Mouse (Mus musculus): ENCODE measurements around the gene Gm13178. TPM values are rescaled to one million over a fixed set of nuclear protein-coding genes. Genes with fewer than 3 reads are reported as not detected.

Gene Gm13178
- total RNA-seq (2021), result under 1 TPM in 1 of 2 experiments, not detected in 1; 0.25 TPM
- long read RNA-seq, experiment 1, result 0 reads
- long read RNA-seq, experiment 2, result 0 reads

- no peak for DNase-seq (ENCODE audit: low spot score in 2 of 2)
These were observed at the start of gene Gm13178 for GRCm38 (mm10) chr4:144721304-144721703. TSS of gene Gm13178 (minus strand) at chr4:144721404.

- DNase-seq (ENCODE audit: low spot score in 2 of 2), result peak in 1 of 2 experiments; percentile 26
These were observed 44.5 kb upstream of the Gm13178 start for GRCm38 (mm10) chr4:144765722-144766121.

DNA sequence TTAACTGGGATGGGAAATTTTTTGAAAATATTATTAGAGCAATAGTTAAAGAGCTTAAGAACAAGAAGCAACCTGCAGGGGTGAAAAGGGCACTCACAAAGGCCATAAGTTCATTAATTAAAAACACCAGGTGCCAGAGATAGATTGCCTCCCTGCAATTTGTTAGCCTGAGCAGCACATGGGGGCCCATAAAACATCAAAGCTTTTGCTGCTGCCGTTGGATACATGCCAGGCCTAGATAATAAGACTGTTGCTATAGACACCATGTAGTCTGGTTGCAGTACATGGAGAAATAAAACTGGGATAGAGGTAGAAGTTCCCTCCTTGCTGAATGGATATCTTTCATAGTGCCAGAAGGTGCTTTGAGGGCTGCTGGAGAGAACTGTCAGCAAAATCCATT, 27.9 kb upstream of the Gm13178 start:
- no peak for DNase-seq (ENCODE audit: low spot score in 2 of 2)

- DNase-seq (ENCODE audit: low spot score in 2 of 2), result no peak
These were observed 1.5 kb downstream of the Gm13178 start for GRCm38 (mm10) chr4:144719691-144720090.

- no peak for DNase-seq (ENCODE audit: low spot score in 2 of 2)
These were observed 2.9 kb downstream of the Gm13178 start for GRCm38 (mm10) chr4:144718288-144718687.

- DNase-seq (ENCODE audit: low spot score in 2 of 2), result no peak
These were observed 34.9 kb downstream of the Gm13178 start, which contains the start of gene Gm436 for GRCm38 (mm10) chr4:144686268-144686667. TSS of gene Gm436 (minus strand) at chr4:144686368.

Other genes starting within 250 kb of the Gm13178 start
- not detected for gene 9430007A20Rik, start 201.6 kb downstream of the Gm13178 start, total RNA-seq (2021)
- not detected for gene Gm13124, start 156.3 kb downstream of the Gm13178 start, total RNA-seq (2021)
- gene Aadacl4, start 107.7 kb downstream of the Gm13178 start, total RNA-seq (2021), result not detected
- gene Gm436, start 35.0 kb downstream of the Gm13178 start, total RNA-seq (2021), result not detected
- gene Gm438, start 65.2 kb upstream of the Gm13178 start, total RNA-seq (2021), result not detected
- gene Dhrs3, start 171.4 kb upstream of the Gm13178 start, total RNA-seq (2021), result 10 to 100 TPM; 49.2 to 51.4 TPM